Comparison of ENCODE assay signal across 8 mouse cellular contexts in the genomic region with DNA sequence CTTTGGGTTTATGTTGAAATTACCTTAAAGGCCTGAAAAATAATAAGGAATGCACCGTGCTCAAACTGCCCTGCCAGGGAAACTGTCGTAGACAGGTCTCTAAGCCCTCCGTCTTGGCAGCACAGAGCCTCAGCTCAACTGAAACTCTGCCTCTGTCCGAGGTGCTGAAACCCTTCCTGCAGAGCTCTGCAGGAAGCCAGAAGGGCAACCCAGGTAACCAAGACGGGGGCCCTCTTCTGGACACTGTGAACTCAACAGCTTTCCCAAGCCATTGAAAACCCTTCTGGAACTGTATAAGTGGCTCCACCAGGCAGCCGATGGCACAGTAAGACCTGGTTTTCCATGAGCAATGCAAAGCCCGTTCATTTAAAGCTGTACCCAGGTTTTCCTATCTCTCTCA. TPM values are rescaled to one million over a fixed set of nuclear protein-coding genes. Genes with fewer than 3 reads are reported as not detected.
A peak's percentile ranks its signal among the peaks of the same experiment; 100 is the strongest.
DNase-seq lines count a peak whose midpoint lies in the region; ATAC-seq and TF ChIP-seq lines count a peak whose summit lies in the region.
"Had no signal": no experiment of that assay in that cellular context is flagged by ENCODE, and none has a peak within 500 bp of the region (broad histone marks: within the 10 kb centered on the region; RNA-seq: fewer than 3 reads in every experiment).

No protein-coding gene starts in this region.

- no peaks in the 10 kb centered on the region for H3K9me3 ChIP-seq in kidney, postnatal 0 days (replicated peaks; ENCODE audit: low read length)
- H3K9me3 ChIP-seq: heart, embryonic 13.5 days had no signal

- peak; percentile 62; the same call in 1 of the 2 replicates for ATAC-seq in kidney, postnatal 0 days (replicated peaks; ENCODE audit: low FRiP score, low read depth)
- ATAC-seq in megakaryocyte-erythroid progenitor cell, adult 5-6 weeks (replicated peaks; ENCODE audit: low FRiP score, low TSS enrichment, poor library complexity, severe bottlenecking): peak; percentile 89

- peak; percentile 49 for DNase-seq in urinary bladder, postnatal 10 days (ENCODE audit: low spot score)
- DNase-seq in urinary bladder, adult 18-20 months (ENCODE audit: low spot score in 2 of 2): no peak
- peak; percentile 73 for DNase-seq in adrenal gland, adult 2 months
- peak; percentile 78 for DNase-seq in gastrocnemius, postnatal 14 days
- peak; percentile 97 for DNase-seq in kidney, postnatal 0 days (ENCODE audit: low spot score)
- DNase-seq in thymus, postnatal 4 days: peak; percentile 93

- no peak overlapping the region for H3K9ac ChIP-seq in kidney, postnatal 0 days (ENCODE audit: low read depth, low read length)
- H3K9ac ChIP-seq: heart, embryonic 13.5 days had no signal

- H3K4me1 ChIP-seq in kidney, postnatal 0 days (replicated peaks; ENCODE audit: insufficient read depth, low read length): no peaks in the 10 kb centered on the region

- H3K4me2 ChIP-seq in kidney, postnatal 0 days (ENCODE audit: low read length): no peak overlapping the region
- H3K4me2 ChIP-seq: heart, embryonic 13.5 days had no signal

- WGBS in kidney, postnatal 0 days: 11% methylated on average over 7 of the region's 7 CpGs

- no peak overlapping the region for H3K4me3 ChIP-seq in kidney, postnatal 0 days (replicated peaks; ENCODE audit: low read depth, low read length)
- H3K4me3 ChIP-seq: heart, embryonic 13.5 days had no signal

- TF ChIP-seq CTCF in kidney, postnatal 0 days (IDR thresholded peaks at IDR 0.05; ENCODE audit: low read depth): peak; percentile 81

- H3K36me3 ChIP-seq in kidney, postnatal 0 days (ENCODE audit: insufficient read depth, low read length): no peaks in the 10 kb centered on the region
- H3K36me3 ChIP-seq: heart, embryonic 13.5 days had no signal

- H3K27ac ChIP-seq in kidney, postnatal 0 days: no peak overlapping the region
- H3K27ac ChIP-seq: heart, embryonic 13.5 days had no signal

- H3K27me3 ChIP-seq in kidney, postnatal 0 days (ENCODE audit: insufficient read depth, low read length): no peaks in the 10 kb centered on the region

- intact Hi-C loops in gastrocnemius, postnatal 14 days (cut with DNase I; ENCODE audit: low total_unique reads): loop anchor here (5.0 kb wide), 1 partner anchor 90 kb away; no protein-coding TSS in a partner anchor

RNA-seq across cellular contexts. Expression of gene Kcnh2, which starts 6.1 kb away (rescaled TPM):
- total RNA-seq in adrenal gland, adult 2 months (2021): 10 to 100 TPM; 12.3 to 26.4 TPM
- 75.2 and 99.5 TPM in 2 replicates for polyA plus RNA-seq in adrenal gland, adult 2 months (2012; rRNA removed)
- 1 to 10 TPM; 1.8 to 4.2 TPM for total RNA-seq in gastrocnemius, postnatal 14 days (2021)
- 3.9 and 4.4 TPM in 2 replicates for polyA plus RNA-seq in kidney, postnatal 0 days (2015; fragmentation: Nextera tagmentation; extraction: Ambion mirVana)
- 1.2 TPM in 1 of 2 replicates, not detected in the other for total RNA-seq in megakaryocyte-erythroid progenitor cell, adult 5-6 weeks (2014; fragmentation: Nextera tagmentation)
- not detected in 2 replicates for total RNA-seq in megakaryocyte-erythroid progenitor cell, adult 5-6 weeks (2017)

RNA-seq across cellular contexts. Expression of gene Nos3, which starts 7.1 kb away (rescaled TPM):
- total RNA-seq in adrenal gland, adult 2 months (2021): 10 to 100 TPM in 1 of 2 experiments, 1 to 10 TPM in 1; 8.5 to 13.6 TPM
- polyA plus RNA-seq in adrenal gland, adult 2 months (2012; rRNA removed): 22.1 and 33.1 TPM in 2 replicates
- total RNA-seq in gastrocnemius, postnatal 14 days (2021): 10 to 100 TPM in 1 of 2 experiments, 1 to 10 TPM in 1; 8.6 to 10.6 TPM
- 12.8 and 14.0 TPM in 2 replicates for polyA plus RNA-seq in kidney, postnatal 0 days (2015; fragmentation: Nextera tagmentation; extraction: Ambion mirVana)
- not detected in 2 replicates for total RNA-seq in megakaryocyte-erythroid progenitor cell, adult 5-6 weeks (2014; fragmentation: Nextera tagmentation)
- total RNA-seq in megakaryocyte-erythroid progenitor cell, adult 5-6 weeks (2017): 0.23 TPM in 1 of 2 replicates, not detected in the other

RNA-seq across cellular contexts. Expression of gene Atg9b, which starts 34.5 kb away (rescaled TPM):
- 1 to 10 TPM; 1.5 to 1.7 TPM for total RNA-seq in adrenal gland, adult 2 months (2021)
- 7.5 and 11.6 TPM in 2 replicates for polyA plus RNA-seq in adrenal gland, adult 2 months (2012; rRNA removed)
- total RNA-seq in gastrocnemius, postnatal 14 days (2021): under 1 TPM; 0.11 to 0.14 TPM
- 0.59 and 0.60 TPM in 2 replicates for polyA plus RNA-seq in kidney, postnatal 0 days (2015; fragmentation: Nextera tagmentation; extraction: Ambion mirVana)
- 1.9 and 5.2 TPM in 2 replicates for total RNA-seq in megakaryocyte-erythroid progenitor cell, adult 5-6 weeks (2014; fragmentation: Nextera tagmentation)
- total RNA-seq in megakaryocyte-erythroid progenitor cell, adult 5-6 weeks (2017): 1.1 and 7.3 TPM in 2 replicates

RNA-seq across cellular contexts. Expression of gene Abcb8, which starts 36.0 kb away (rescaled TPM):
- 10 to 100 TPM; 63.6 to 69.8 TPM for total RNA-seq in adrenal gland, adult 2 months (2021)
- polyA plus RNA-seq in adrenal gland, adult 2 months (2012; rRNA removed): 165 and 174 TPM in 2 replicates
- total RNA-seq in gastrocnemius, postnatal 14 days (2021): 10 to 100 TPM; 36.2 to 43.6 TPM
- polyA plus RNA-seq in kidney, postnatal 0 days (2015; fragmentation: Nextera tagmentation; extraction: Ambion mirVana): 48.6 and 51.7 TPM in 2 replicates
- total RNA-seq in megakaryocyte-erythroid progenitor cell, adult 5-6 weeks (2014; fragmentation: Nextera tagmentation): 59.4 and 83.4 TPM in 2 replicates
- total RNA-seq in megakaryocyte-erythroid progenitor cell, adult 5-6 weeks (2017): 8.3 and 24.8 TPM in 2 replicates

RNA-seq across cellular contexts. Expression of gene Asic3, which starts 55.7 kb away (rescaled TPM):
- under 1 TPM in 1 of 2 experiments, not detected in 1; 0.48 TPM for total RNA-seq in adrenal gland, adult 2 months (2021)
- 0.74 and 1.2 TPM in 2 replicates for polyA plus RNA-seq in adrenal gland, adult 2 months (2012; rRNA removed)
- under 1 TPM in 1 of 2 experiments, not detected in 1; 0.29 TPM for total RNA-seq in gastrocnemius, postnatal 14 days (2021)
- 0.40 and 0.46 TPM in 2 replicates for polyA plus RNA-seq in kidney, postnatal 0 days (2015; fragmentation: Nextera tagmentation; extraction: Ambion mirVana)
- 1.4 TPM in 1 of 2 replicates, not detected in the other for total RNA-seq in megakaryocyte-erythroid progenitor cell, adult 5-6 weeks (2014; fragmentation: Nextera tagmentation)
- total RNA-seq in megakaryocyte-erythroid progenitor cell, adult 5-6 weeks (2017): not detected in 2 replicates

Comparison
In these comparisons a context has a peak if more than half of its experiments do, and no peak if none do; other contexts are left out.
1. DNase-seq: peak in urinary bladder, postnatal 10 days (single experiment), adrenal gland, adult 2 months (single experiment), gastrocnemius, postnatal 14 days (single experiment), kidney, postnatal 0 days (single experiment) and thymus, postnatal 4 days (single experiment); none in urinary bladder, adult 18-20 months (0 of 2).
2. RNA of gene Nos3, which starts 7.1 kb away (total RNA-seq): 8.5 to 13.6 TPM in adrenal gland, adult 2 months and 8.6 to 10.6 TPM in gastrocnemius, postnatal 14 days; 0.23 TPM in megakaryocyte-erythroid progenitor cell, adult 5-6 weeks; every median in the first group is over 4 times any median in the second.